Comparison of ENCODE assay signal across 9 mouse cellular contexts in the genomic region with DNA sequence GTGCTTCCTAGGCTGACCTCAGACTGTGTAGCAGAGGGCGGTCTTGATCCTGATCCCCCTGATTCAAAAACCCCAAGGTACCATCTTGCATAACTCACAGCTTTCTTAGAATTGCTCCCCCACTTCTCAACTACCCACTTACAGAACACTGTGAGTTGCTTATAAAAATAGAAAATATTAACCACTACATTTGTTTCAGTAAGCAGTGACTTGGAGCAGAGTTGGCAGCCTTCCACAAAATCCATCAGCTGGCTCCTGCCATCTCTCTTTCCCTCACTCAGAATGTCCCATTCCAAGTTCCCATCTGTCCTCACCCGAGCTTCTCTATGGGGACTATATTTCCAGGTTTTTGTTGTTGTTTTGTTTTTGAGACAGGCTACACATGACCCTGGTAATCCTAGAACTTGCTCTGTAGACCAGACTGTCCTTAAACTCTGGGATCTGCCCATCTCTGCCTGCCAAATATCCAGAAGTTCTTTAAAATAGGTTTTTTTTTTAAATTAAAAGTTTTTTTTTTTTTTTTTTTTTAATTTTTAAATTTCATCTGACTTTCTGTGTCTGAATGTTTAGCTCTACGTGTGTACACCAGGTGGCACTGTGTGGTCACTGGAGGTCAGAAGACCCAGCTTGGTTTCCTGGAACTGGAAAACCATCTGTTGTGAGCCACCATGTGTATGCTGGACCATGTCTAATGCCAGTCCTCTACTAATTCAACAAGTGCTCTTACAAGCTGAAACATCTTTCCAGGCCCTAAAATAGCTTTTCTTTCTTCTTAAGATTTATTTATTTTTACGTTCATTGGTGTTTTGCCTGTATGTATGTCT. TPM values are rescaled to one million over a fixed set of nuclear protein-coding genes. Genes with fewer than 3 reads are reported as not detected.
DNase-seq lines count a peak whose midpoint lies in the region; ATAC-seq and TF ChIP-seq lines count a peak whose summit lies in the region.
"Had no signal": no experiment of that assay in that cellular context is flagged by ENCODE, and none has a peak within 500 bp of the region (broad histone marks: within the 10 kb centered on the region; RNA-seq: fewer than 3 reads in every experiment).

No protein-coding gene starts in this region.

- no peaks in the 10 kb centered on the region for H3K27me3 ChIP-seq in intestine, postnatal 0 days (replicated peaks; ENCODE audit: control insufficient read depth, insufficient read depth, low read length)
- H3K27me3 ChIP-seq in intestine, embryonic 16.5 days (replicated peaks; ENCODE audit: control insufficient read depth, insufficient read depth, low read length) = no peaks in the 10 kb centered on the region
- H3K27me3 ChIP-seq in liver, postnatal 0 days (ENCODE audit: insufficient read depth, low read length) = no peaks in the 10 kb centered on the region
- H3K27me3 ChIP-seq: megakaryocyte, embryonic 14.5 days had no signal

- WGBS in intestine, postnatal 0 days = 66% methylated on average over 4 of the region's 4 CpGs
- WGBS in intestine, embryonic 16.5 days = 60% methylated on average over 4 of the region's 4 CpGs
- 56% methylated on average over 4 of the region's 4 CpGs for WGBS in liver, postnatal 0 days (ENCODE audit: insufficient replicate concordance)

- no peaks in the 10 kb centered on the region for H3K9me3 ChIP-seq in intestine, postnatal 0 days (ENCODE audit: control insufficient read depth)
- no peaks in the 10 kb centered on the region for H3K9me3 ChIP-seq in intestine, embryonic 16.5 days (ENCODE audit: control insufficient read depth, low read length)
- no peaks in the 10 kb centered on the region for H3K9me3 ChIP-seq in liver, postnatal 0 days (ENCODE audit: low read length)
- H3K9me3 ChIP-seq: megakaryocyte, embryonic 14.5 days had no signal

- no peak for ATAC-seq in intestine, postnatal 0 days
- no peak for ATAC-seq in intestine, embryonic 16.5 days
- ATAC-seq in liver, postnatal 0 days = no peak

- no peak overlapping the region for H3K4me3 ChIP-seq in intestine, postnatal 0 days (ENCODE audit: low read depth, low read length)
- H3K4me3 ChIP-seq in intestine, embryonic 16.5 days (ENCODE audit: low read length) = no peak overlapping the region
- H3K4me3 ChIP-seq in liver, postnatal 0 days (ENCODE audit: low read depth, low read length) = no peak overlapping the region

- H3K4me1 ChIP-seq in intestine, postnatal 0 days (replicated peaks; ENCODE audit: control insufficient read depth, insufficient read depth, low read length) = no peaks in the 10 kb centered on the region; the same call in 1 of the 2 replicates
- peaks cover 4% of the 10 kb centered on the region for H3K4me1 ChIP-seq in intestine, embryonic 16.5 days (ENCODE audit: control insufficient read depth, insufficient read depth, low read length)
- H3K4me1 ChIP-seq in liver, postnatal 0 days (ENCODE audit: insufficient read depth) = peaks cover 4% of the 10 kb centered on the region

- H3K27ac ChIP-seq in intestine, postnatal 0 days (ENCODE audit: low read depth, low read length) = no peak overlapping the region
- H3K27ac ChIP-seq in intestine, embryonic 16.5 days (ENCODE audit: low read length) = no peak overlapping the region
- H3K27ac ChIP-seq in liver, postnatal 0 days (ENCODE audit: low read depth) = no peak overlapping the region

- TF ChIP-seq CTCF in intestine, postnatal 0 days (IDR thresholded peaks at IDR 0.05; ENCODE audit: low read depth) = peak; percentile 65
- TF ChIP-seq CTCF in liver, postnatal 0 days (IDR thresholded peaks at IDR 0.05; ENCODE audit: low read depth) = peak; percentile 67

- H3K4me2 ChIP-seq in intestine, postnatal 0 days (replicated peaks; ENCODE audit: low read depth) = no peak overlapping the region
- no peak overlapping the region for H3K4me2 ChIP-seq in intestine, embryonic 16.5 days (ENCODE audit: low read depth, low read length)
- H3K4me2 ChIP-seq in liver, postnatal 0 days (ENCODE audit: low read depth, low read length) = no peak overlapping the region

- H3K36me3 ChIP-seq in intestine, postnatal 0 days (ENCODE audit: control insufficient read depth, insufficient read depth) = no peaks in the 10 kb centered on the region
- H3K36me3 ChIP-seq in intestine, embryonic 16.5 days (ENCODE audit: control insufficient read depth, insufficient read depth, low read length) = no peaks in the 10 kb centered on the region
- H3K36me3 ChIP-seq in liver, postnatal 0 days (replicated peaks; ENCODE audit: insufficient read depth, low read length) = peaks cover 8% of the 10 kb centered on the region

- DNase-seq in adrenal gland, adult 2 months = peak; percentile 34
- DNase-seq in adrenal gland, postnatal 4 days (ENCODE audit: low spot score in 2 of 2) = no peak
- DNase-seq in A20 (ENCODE audit: low read depth, low spot score) = peak; percentile 75
- peak; percentile 68 for DNase-seq in embryo, embryonic 10.5 days (ENCODE audit: low spot score)
- peak; percentile 47 for DNase-seq in liver, postnatal 0 days
- no peak for DNase-seq in urinary bladder, postnatal 10 days (ENCODE audit: low spot score)

- TF ChIP-seq EP300 in liver, postnatal 0 days (IDR thresholded peaks at IDR 0.05; ENCODE audit: low read depth) = no peak

- H3K9ac ChIP-seq in intestine, postnatal 0 days (ENCODE audit: low read depth, low read length) = no peak overlapping the region
- H3K9ac ChIP-seq in intestine, embryonic 16.5 days (ENCODE audit: low read depth, low read length) = no peak overlapping the region
- no peak overlapping the region for H3K9ac ChIP-seq in liver, postnatal 0 days (replicated peaks)

RNA-seq across cellular contexts. Expression of a gene that starts 1.7 kb away (rescaled TPM):
- total RNA-seq in adrenal gland, adult 2 months (2021) = 100 to 1,000 TPM; 706 to 786 TPM
- polyA plus RNA-seq in adrenal gland, adult 2 months (2012; rRNA removed) = 10.3 and 11.0 TPM in 2 replicates
- total RNA-seq in adrenal gland, postnatal 4 days (2021) = 100 to 1,000 TPM; 893 to 927 TPM
- 521 and 527 TPM in 2 replicates for polyA plus RNA-seq in intestine, postnatal 0 days (2015; fragmentation: Nextera tagmentation; extraction: Ambion mirVana)
- 606 and 662 TPM in 2 replicates for polyA plus RNA-seq in intestine, embryonic 16.5 days (2015; fragmentation: Nextera tagmentation; extraction: Ambion mirVana)
- 446 and 482 TPM in 2 replicates for polyA plus RNA-seq in liver, postnatal 0 days (2015; fragmentation: Nextera tagmentation; extraction: Ambion mirVana)

RNA-seq across cellular contexts. Expression of a gene that starts 9.3 kb away (rescaled TPM):
- total RNA-seq in adrenal gland, adult 2 months (2021) = 10 to 100 TPM; 16.7 to 25.3 TPM
- polyA plus RNA-seq in adrenal gland, adult 2 months (2012; rRNA removed) = 4.2 and 4.6 TPM in 2 replicates
- total RNA-seq in adrenal gland, postnatal 4 days (2021) = 10 to 100 TPM; 14.7 to 15.0 TPM
- polyA plus RNA-seq in intestine, postnatal 0 days (2015; fragmentation: Nextera tagmentation; extraction: Ambion mirVana) = 5.8 and 7.1 TPM in 2 replicates
- polyA plus RNA-seq in intestine, embryonic 16.5 days (2015; fragmentation: Nextera tagmentation; extraction: Ambion mirVana) = 12.0 and 12.7 TPM in 2 replicates
- polyA plus RNA-seq in liver, postnatal 0 days (2015; fragmentation: Nextera tagmentation; extraction: Ambion mirVana) = 5.3 and 6.0 TPM in 2 replicates

RNA-seq across cellular contexts. Expression of a gene that starts 29.7 kb away (rescaled TPM):
- total RNA-seq in adrenal gland, adult 2 months (2021) = 1 to 10 TPM; 6.1 to 9.3 TPM
- 0.27 and 0.34 TPM in 2 replicates for polyA plus RNA-seq in adrenal gland, adult 2 months (2012; rRNA removed)
- 10 to 100 TPM; 10.8 to 13.0 TPM for total RNA-seq in adrenal gland, postnatal 4 days (2021)
- polyA plus RNA-seq in intestine, postnatal 0 days (2015; fragmentation: Nextera tagmentation; extraction: Ambion mirVana) = 1.5 and 1.9 TPM in 2 replicates
- 4.7 and 5.8 TPM in 2 replicates for polyA plus RNA-seq in intestine, embryonic 16.5 days (2015; fragmentation: Nextera tagmentation; extraction: Ambion mirVana)
- 2.4 and 2.7 TPM in 2 replicates for polyA plus RNA-seq in liver, postnatal 0 days (2015; fragmentation: Nextera tagmentation; extraction: Ambion mirVana)

Comparison
In these comparisons a context has a peak if more than half of its experiments do, and no peak if none do; other contexts are left out.
1. DNase-seq: peak in adrenal gland, adult 2 months (single experiment), A20 (single experiment), embryo, embryonic 10.5 days (single experiment) and liver, postnatal 0 days (single experiment); none in adrenal gland, postnatal 4 days (0 of 2) and urinary bladder, postnatal 10 days (single experiment).
2. RNA of a gene that starts 1.7 kb away (polyA plus RNA-seq): 606 to 662 TPM in intestine, embryonic 16.5 days, 521 to 527 TPM in intestine, postnatal 0 days and 446 to 482 TPM in liver, postnatal 0 days; 10.3 to 11.0 TPM in adrenal gland, adult 2 months; every median in the first group is over 10 times any median in the second.